Mouse (Mus musculus) frontal cortex, adult 2 months (tissue): ENCODE results near the gene Ppm1h. TPM values are rescaled to one million over a fixed set of nuclear protein-coding genes. Genes with fewer than 3 reads are reported as not detected.

Experiments
- DNase-seq, 2 experiments: peaks; one replicate each; pipeline ENCODE4 v3.0.0; 2022; ENCODE audit warnings: low spot score in 1 of 2; ENCODE audit errors: extremely low spot score in 1 of 2
- polyA plus RNA-seq: library from polyadenylated mRNA; depleted of rRNA; stranded (reverse); fragments of >200 nt; gene quantifications from 2 replicates; pipeline ENCODE4 v1.2.3, GENCODE M21; 2012

The Ppm1h gene
- polyA plus RNA-seq, 1 experiment = 29.9 TPM

DNA sequence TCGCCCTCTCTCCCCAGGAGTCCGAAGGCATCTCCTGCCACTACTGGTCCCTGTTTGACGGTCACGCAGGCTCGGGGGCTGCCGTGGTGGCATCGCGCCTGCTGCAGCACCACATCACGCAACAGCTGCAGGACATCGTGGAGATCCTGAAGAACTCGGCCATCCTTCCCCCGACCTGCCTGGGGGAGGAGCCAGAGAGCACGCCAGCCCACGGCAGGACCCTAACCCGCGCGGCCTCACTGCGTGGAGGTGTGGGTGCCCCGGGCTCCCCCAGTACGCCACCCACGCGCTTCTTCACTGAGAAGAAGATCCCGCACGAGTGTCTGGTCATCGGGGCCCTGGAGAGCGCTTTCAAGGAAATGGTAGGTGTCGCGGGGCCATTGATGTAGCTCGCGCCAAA is 123.7 kb downstream of the Ppm1h start:
- DNase-seq = no peak

DNA sequence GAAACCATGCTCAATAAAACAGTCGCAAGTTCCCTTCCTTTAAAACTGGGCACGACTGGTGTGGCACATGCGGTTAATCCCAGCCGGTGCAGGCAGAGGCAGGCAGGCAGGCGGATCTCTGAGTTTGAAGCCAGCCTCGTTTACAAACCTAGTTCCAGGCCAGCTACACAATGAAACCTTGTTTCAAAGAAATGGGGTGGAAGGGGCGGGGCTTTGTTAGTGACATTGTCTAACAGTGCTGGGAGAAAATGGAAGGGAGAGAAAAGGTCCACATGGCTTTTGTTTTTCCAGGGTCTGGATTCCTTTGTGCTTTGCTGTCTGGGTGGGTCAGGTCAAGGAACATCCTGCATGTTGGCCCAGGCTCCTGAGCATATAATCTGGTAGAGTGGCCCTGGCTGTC is 124.3 kb downstream of the Ppm1h start:
- DNase-seq = no peak

- peak in 1 of 2 experiments; percentile 86 for DNase-seq
Measured at GRCm38 (mm10) chr10:122803906-122804305, 125.3 kb downstream of the Ppm1h start.

- no peak for DNase-seq
Measured at GRCm38 (mm10) chr10:122805866-122806265, 127.3 kb downstream of the Ppm1h start.

GRCm38 (mm10) chr10:122807127-122808105 is 128.9 kb downstream of the Ppm1h start:
- DNase-seq = peak; percentile 31 to 81

DNA sequence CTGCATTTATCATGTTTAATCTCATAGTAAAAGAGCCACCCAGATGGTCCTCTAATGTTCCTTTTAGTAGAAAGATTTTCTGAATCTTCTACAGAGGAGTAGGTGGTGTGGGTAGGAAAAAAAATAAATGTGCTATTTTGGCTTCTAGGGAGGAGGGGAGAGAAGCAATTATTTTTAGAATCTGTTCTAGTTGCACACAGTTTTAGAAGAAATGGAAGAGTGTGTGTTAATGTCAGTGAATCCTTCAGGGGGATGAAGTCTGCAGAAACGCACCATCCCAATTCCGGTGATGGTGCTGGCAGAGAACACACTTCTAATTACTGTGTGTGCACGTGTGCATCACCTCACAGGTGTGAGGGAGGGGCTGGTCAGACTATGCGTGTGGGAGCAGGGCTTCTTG is 129.6 kb downstream of the Ppm1h start:
- peak; percentile 25 to 59 for DNase-seq

DNA sequence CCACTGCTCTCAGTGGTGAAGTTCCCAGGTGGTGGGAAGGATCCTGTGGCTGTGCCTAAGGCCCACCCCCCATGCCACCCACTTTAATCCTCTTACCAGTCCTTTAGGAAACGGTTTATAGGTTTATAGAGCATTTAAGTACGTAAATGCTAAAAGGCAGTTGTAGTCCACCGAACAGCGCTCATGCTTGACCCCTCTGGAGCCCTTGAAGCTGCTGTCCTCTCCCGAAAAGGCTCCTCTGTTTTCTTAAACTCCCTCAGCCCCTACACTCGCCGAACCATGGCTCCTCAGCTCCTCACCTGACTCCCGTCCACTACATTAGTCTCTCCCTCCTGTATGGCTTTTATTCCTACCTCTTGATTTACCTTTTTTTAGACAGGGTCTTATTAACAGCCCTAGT is 131.3 kb downstream of the Ppm1h start:
- no peak for DNase-seq

DNA sequence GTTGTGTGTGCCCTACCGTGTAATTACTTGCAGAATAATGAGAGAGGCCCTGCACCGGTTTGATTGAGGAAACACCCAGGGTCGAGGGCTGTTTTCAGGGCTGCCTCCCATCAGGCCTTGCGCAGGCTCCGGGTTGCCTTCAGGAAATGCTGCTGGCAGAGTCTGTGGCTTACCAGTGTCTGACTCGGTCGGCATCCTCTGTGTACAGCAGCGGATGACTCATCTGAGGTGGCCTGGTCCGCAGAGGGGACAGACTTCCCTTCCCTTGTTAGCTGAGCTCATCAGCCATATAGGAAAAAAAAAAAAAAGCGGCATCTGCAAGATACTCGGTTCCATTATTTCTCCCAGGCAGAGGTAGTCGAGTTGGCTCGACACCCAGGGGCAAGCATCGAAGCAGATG is 136.5 kb downstream of the Ppm1h start:
- DNase-seq = peak in 1 of 2 experiments; percentile 55

DNA sequence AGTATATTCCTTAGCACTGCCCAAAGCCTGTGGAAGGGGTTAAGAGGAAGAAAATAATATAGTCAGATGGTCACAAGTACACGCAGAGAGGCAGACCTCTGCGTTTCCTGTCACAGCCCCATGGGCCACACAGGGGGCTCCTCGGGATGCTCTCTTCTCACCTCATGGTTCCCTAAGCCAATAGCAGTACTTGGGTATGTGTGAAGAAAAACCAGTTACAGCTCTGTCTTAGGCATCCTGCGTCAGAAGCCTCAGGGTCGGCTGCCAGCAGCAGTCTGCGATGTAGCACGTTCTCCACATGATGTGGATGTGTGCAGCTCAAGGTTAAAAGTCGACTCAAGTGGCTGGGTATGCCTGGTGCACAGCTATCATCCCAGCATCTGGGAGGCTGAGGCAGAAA is 139.2 kb downstream of the Ppm1h start:
- DNase-seq = no peak

DNA sequence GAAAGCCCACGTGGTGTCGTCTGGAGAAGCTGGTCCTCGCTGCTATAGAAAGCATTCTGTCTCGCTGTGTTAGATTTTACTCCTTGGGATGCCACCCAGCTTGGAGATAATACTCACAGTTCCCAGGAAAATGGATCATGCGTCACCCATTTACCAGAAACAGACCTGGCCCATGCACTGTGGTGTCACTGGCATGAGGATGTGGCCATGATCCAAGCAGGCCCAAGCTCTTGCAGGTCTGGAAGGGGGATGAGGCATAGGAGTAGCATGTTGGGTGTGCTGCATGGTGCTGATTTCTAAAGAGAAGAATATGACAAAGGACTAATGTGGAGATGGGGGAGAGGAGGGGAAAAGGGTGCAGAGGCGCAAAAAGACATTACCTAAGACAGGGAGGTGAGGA is 141.2 kb downstream of the Ppm1h start:
- DNase-seq = no peak

DNA sequence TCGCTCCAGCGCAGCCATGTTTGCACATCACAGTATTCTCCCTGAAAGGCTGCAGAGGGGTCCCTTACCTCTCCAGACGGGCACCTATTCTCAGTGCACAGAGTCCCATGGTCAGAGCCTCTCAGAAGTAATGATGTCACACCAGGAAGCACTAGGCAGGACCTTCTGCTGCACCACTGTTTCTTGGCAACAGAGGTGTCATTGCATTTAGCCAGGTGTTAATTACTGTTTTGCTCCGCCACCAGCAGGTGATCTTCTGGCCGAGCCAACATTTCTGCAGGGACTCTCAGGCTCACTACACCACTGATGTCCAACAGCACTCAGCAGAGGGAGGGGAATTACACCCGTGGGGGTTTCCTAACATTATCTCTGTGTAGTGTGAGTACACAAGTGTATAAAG is 143.0 kb downstream of the Ppm1h start:
- DNase-seq = no peak

DNA sequence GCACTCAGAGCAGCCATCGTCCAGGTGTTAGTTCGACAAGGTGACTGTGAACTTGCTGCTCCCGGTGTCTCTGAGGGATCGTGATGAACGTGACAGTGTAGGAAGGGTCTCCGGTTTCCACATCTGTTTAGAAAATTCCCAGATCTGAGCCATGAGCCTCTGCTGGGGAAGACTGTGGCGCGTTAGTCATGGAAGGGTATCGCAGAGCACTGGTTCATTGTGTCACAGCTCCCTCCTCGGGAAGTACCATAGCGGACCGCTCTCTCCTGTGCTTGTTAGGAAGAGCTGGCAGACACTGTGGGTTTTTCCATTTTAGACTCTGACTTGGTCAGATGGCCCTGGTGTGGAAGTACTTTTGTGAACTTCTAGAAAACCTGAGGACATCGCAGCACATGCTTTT is 145.1 kb downstream of the Ppm1h start:
- DNase-seq = no peak

GRCm38 (mm10) chr10:122826696-122827331 is 148.3 kb downstream of the Ppm1h start:
- DNase-seq = peak in 1 of 2 experiments; percentile 22

GRCm38 (mm10) chr10:122827719-122828414 is 149.3 kb downstream of the Ppm1h start:
- DNase-seq = no peak

GRCm38 (mm10) chr10:122829801-122830217 is 151.2 kb downstream of the Ppm1h start:
- no peak for DNase-seq

DNA sequence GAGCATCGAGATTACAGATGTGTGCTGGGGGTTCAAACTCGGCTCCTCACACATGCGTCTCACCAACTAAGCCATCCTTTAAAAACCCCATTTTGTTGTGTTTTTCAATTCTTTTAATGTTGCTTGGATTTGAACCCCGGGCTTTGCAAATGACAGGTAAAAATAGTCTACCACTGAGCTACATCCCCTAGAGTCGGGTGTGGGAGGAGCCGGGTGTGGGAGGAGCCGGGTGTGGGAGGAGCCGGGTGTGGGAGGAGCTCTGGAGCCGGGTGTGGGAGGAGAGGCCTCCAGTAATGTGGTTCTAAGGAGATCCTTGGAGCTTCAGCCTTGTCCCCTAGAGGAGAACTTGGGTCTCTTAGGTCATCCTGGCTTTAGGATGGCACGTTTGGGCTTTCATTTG is 152.1 kb downstream of the Ppm1h start:
- DNase-seq = no peak

DNA sequence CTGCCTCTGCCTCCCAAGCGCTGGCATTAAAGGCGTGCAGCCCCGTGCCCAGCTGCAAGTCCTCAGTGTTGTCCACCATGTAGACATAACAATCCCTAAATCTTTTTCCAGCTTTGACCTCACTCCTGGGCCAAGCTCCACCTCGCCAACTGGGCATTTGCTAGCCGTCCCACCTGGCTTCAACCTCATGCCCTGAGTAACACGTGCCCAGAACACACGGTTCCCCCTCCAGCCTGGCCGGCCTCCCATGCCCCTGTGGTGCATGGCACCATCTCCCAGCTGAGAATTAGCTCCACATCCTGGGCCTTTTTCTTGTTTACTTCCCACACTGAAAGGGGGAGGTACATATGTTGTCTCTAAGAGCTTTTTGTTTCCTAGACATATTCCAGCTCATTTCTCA is 163.5 kb downstream of the Ppm1h start:
- DNase-seq = no peak

- no peak for DNase-seq
Measured at GRCm38 (mm10) chr10:122842961-122843360, 164.4 kb downstream of the Ppm1h start.

DNA sequence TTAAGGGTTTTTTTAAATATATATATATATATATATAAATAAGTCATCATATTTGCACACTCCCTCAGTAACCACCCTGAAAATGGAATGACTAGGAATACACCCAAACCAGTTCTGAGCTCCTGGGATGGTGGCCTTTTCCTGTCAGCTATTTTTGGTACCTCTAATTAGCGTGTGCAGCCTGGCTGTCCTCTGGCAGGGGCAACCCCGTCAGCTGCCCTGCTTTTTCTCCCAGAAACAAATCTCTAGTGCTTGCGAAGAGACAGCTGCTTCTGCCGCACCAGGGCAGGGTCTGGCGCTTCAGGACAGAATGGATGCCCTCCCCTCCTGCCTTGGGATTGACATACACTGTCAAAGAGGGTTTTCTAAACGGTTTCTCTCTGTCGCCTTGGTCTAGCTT is 166.9 kb downstream of the Ppm1h start:
- peak in 1 of 2 experiments; percentile 35 for DNase-seq

- DNase-seq = no peak
Measured at GRCm38 (mm10) chr10:122846476-122846875, 167.9 kb downstream of the Ppm1h start.

DNA sequence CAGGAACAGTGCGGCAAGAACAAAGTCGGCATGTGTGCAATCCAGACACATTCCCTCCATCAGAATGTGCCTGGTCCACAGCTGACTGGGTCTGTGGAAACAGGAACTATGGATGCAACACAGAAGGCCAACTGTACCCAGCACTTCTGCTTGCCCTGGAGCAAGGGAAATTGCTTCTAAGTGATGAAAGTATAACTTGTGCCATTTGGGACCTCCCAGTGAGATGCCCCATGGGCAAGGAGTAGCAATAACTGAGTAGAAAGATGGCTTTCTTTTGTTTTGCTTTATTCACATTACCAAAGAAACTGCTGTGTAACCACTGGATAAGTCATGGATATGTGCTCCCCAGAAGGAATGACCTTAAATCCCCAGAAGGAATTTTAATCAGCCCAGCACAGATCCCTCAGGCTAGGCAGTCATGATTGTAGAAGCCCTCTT is 169.5 kb downstream of the Ppm1h start:
- DNase-seq = no peak
